ENCODE assay signal across 20 mouse cellular contexts in the genomic region with DNA sequence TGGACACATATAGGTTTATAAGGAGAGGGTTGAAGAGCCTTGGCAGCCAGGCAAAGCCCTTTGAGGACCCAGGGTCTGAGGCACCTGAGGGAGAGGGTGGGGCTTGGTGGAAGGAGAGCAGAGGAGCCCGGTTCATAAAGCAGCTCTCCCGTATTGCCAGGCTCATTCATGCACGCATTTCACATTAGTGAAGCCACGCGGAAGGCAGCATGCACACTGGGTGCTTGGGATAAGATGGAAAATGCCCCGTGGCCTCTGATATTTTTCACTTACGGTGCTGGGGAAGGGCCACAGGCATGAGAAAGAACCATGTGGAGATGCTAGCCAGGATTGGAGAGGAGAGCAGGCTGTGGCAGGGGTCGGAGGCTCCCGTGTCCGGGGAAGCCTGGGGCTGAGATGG. TPM values are rescaled to one million over a fixed set of nuclear protein-coding genes. Genes with fewer than 3 reads are reported as not detected.
"Had no signal": no experiment of that assay in that cellular context is flagged by ENCODE, and none has a peak within 500 bp of the region (broad histone marks: within the 10 kb centered on the region; RNA-seq: fewer than 3 reads in every experiment).

No protein-coding gene starts in this region.

- H3K36me3 ChIP-seq: limb, embryonic 13.5 days; liver, embryonic 13.5 days had no signal

- H3K27me3 ChIP-seq: liver, embryonic 13.5 days had no signal

- H3K9ac ChIP-seq: limb, embryonic 13.5 days; liver, embryonic 13.5 days had no signal

- H3K4me3 ChIP-seq: limb, embryonic 13.5 days; liver, embryonic 13.5 days had no signal

- H3K4me2 ChIP-seq: limb, embryonic 13.5 days; liver, embryonic 13.5 days; midbrain, embryonic 11.5 days had no signal

- H3K4me1 ChIP-seq: limb, embryonic 13.5 days; liver, embryonic 13.5 days had no signal

- H3K27ac ChIP-seq: limb, embryonic 13.5 days; liver, embryonic 13.5 days had no signal

- DNase-seq: kidney, adult 11 months; kidney, postnatal 10 days; kidney, postnatal 36 days; left cerebral cortex, postnatal 4 days; liver, embryonic 13.5 days; lung, adult 2 months; lung, postnatal 14 days; lung, postnatal 4 days; midbrain, embryonic 14.5 days; right cerebral cortex, postnatal 25 days; thymus, adult 18-20 months; thymus, postnatal 36 days had no signal

- H3K9me3 ChIP-seq: limb, embryonic 13.5 days; liver, embryonic 13.5 days had no signal

RNA-seq across cellular contexts. Expression of gene Matn1, which starts 13.0 kb away (rescaled TPM):
- polyA plus RNA-seq: liver, adult 2 months; midbrain, embryonic 11.5 days; midbrain, embryonic 14.5 days; neural tube, embryonic 11.5 days; neural tube, embryonic 14.5 days; small intestine, adult 2 months; testis, adult 2 months; urinary bladder, adult 2 months had no signal
